Mouse (Mus musculus): ENCODE measurements around the gene Arrb1.

Arrb1 gene

DNA sequence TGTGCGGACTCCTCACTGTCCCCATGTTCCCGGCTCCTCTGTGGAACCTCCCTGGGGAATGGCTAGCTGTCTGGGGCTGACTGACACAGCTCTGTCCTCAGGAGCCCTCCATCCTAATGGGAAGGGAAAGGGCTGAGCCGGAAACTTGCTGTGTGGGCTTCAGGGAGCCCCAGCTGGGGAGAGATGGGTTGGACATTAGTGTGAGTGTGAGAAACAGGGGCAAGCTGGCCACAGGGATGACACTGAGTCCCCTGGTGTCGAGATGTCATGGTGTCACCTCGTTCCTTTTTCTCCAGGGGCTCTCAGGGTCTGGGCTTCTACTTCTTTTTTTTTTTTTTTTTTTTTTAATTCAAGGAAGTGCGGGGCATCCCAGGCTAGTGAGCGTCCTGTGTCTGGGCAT is 47.0 kb downstream of the Arrb1 start:
- DNase-seq = no peak

- DNase-seq = no peak
Observed at GRCm38 (mm10) chr7:99582867-99583266, 47.6 kb downstream of the Arrb1 start.

DNA sequence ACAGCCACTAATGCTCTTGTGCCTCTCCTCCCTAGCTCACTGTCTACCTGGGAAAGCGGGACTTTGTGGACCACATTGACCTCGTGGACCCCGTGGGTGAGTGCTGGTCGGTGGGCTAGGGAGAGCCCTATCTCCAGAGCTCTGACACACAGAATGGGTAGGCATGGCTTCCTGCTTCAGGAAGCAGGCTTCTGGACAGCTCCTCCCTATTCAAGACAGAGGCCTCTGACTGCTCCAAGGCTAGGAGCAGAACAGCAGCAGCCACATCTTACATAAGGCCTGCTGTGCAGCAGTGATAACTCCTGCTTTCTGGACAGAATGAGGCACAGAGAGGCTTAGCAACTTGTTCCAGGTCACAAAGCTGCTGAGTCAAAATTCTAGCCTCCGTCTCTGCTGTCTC is 48.4 kb downstream of the Arrb1 start:
- no peak for DNase-seq

DNA sequence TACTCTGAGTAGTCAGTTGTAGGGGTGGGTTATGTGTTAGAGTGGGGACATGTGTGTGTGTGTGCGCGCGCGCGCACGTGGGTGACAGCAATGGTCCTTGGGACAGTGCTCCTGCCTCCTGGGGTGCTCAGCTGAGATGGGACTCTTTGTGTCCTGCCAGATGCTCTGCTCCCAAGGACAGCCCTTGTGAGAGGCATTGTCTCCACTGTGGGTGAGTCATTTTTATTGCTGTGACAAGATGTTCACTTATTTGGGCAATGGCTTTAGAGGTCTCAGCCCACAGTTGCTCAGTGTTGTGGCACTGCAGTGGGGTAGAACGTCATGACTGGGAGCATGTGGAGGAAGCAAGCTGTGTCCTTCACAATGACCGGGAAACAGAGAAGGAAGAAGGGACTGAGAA is 50.7 kb downstream of the Arrb1 start:
- DNase-seq = no peak

GRCm38 (mm10) chr7:99590064-99590463 is 54.8 kb downstream of the Arrb1 start:
- peak; percentile 88 for DNase-seq

DNA sequence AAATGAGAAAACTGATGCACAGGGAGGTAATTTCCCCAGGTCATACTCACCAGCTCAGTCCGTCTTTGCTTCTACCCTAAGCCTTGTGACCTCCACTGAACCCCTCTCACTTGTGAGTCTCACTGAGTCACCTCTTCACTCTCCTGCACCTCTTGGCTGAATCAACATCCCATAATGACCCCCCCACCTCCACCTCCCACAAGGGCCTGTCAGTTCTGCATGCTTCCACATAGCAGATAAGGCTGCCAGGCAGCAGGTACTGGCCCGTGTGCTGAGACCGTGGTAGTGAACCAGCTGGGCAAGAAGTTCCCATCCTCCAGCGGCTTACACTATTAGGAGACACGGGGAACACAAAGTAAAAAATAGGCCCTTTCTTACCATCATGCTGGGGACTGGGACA is 55.4 kb downstream of the Arrb1 start:
- no peak for DNase-seq

- DNase-seq = no peak
Observed at GRCm38 (mm10) chr7:99592669-99593068, 57.4 kb downstream of the Arrb1 start.

GRCm38 (mm10) chr7:99593868-99594803 is 58.9 kb downstream of the Arrb1 start:
- no peak for DNase-seq

DNA sequence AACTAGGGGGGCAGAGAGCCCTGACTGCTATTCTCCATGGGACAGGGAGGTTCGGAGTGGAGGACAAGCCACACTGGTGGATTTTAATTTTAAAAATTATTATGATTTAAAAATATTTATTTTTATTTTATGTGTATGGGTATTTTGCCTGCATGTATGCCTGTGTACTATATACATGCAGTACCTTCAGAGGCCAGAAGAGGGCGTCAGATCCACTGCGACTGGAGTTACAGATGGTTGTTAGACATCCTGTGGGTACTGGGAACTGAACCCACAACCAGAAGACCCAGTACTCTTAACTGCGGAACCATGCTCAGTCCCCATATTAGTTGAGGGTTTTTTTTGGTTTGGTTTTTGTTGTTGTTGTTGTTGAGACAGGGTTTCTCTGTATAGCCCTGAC is 63.5 kb downstream of the Arrb1 start:
- DNase-seq = no peak

DNA sequence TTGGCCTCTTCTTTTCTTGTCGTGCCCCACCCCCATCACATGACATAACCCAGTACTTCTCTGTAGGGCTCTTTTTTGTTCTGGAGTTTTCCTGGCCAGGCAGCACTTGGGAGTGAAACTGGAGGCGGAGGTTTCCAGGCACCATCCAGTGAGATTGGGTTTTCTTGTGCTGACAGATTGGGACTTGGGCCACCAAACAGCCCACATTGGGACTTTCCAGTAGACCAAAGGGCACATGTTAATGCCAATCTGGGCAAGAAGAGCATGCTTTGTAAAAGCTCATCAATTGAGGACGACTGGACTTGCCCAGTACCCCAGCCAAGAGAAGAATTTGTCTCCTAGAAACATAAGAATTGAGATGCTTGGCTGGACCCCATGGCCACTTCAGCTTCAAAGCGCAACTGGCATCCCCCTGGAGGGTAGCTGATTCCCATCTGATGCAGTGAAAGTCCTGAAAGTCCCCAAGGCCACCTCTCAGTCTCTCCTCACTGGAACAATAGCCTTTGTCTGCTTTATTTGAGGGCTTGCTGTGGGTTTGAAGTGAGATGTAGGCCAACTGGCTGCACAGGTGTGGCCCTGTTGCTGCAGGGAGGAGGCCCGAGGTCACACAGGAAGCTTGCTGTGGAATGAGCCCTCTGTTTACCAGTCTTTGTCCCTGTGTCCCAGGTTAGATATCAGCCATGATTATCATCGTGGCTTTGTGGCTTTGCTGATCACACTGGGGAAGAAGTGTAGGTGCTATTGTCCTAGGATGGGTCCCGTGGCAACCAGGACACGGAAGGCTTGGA is 68.8 kb downstream of the Arrb1 start:
- peak; percentile 56 for DNase-seq

DNA sequence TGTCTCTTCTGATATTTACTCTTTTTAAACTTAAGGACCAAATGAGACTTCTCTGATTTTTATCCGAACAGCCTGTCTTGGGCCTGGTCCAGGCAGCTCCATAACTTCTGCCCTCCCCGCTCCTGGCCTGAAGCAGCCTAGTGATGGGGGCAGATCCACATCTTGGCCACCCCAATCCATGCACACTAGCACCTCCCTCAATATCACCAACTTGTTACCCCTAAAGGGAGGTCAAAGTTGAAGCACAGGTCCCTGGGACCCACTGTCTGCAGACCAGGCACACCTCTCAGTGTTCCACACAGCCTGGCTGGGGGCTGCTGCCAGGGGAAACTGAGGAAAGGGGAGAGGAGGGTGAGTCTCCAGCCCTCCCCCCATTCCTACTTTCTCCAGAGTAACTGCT is 69.8 kb downstream of the Arrb1 start:
- no peak for DNase-seq

GRCm38 (mm10) chr7:99606303-99606702 is 71.0 kb downstream of the Arrb1 start:
- no peak for DNase-seq

GRCm38 (mm10) chr7:99606766-99607165 is 71.5 kb downstream of the Arrb1 start:
- peak; percentile 18 for DNase-seq

- DNase-seq = no peak
Observed at GRCm38 (mm10) chr7:99607632-99608031, 72.4 kb downstream of the Arrb1 start.

- DNase-seq = peak; percentile 38
Observed at GRCm38 (mm10) chr7:99618264-99618663, 83.0 kb downstream of the Arrb1 start.

DNA sequence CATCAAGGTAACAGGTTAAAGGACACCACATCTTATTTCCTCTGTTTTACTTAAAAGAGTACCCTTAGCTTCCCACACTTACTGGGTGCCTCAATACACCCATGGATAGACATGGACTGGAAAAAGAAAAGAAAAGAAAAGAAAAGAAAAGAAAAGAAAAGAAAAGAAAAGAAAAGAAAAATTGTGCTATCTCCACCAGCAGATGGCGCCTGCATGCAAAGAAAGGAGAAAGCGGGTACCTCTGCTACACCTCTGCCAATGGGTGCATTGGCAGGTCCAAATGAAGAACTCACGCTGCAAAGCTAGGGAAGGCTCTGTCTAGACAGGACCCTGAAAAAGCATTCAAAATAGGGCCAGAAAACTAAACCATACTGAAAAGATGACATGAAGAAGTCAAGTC is 83.6 kb downstream of the Arrb1 start:
- DNase-seq = peak; percentile 78

DNA sequence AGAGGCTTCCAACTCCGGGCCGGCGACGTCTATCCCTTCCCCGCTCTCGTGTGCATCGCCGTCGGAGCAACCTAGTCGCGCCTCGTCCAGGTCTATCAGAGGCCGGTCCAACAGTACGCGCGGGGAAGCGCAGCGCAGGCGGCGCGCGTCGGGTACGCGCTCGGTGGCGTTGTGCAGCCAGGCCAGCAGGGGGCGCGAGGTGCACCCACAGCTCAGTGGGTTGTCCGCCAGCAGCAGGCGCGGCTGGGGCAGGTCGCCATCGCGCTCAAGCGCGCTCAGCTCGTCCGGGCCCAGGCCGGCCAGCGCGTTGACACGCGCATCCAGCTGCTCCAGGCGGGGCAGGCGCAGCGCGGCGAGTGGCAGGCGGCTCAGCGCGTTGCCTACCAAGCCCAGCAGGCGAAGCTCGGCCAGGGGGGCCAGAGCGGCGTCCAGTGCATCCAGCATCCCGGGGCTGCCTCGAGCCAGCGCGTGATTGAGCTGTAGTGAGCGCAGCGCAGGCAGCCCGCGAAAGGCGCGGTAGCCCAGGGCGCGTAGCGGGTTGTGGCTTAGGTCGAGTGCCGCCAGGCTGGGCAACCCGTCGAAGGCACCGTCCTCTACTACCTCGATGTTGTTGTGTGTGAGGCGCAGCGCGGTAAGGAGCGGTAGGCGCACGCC is 90.6 kb downstream of the Arrb1 start:
- peak; percentile 95 for DNase-seq

DNA sequence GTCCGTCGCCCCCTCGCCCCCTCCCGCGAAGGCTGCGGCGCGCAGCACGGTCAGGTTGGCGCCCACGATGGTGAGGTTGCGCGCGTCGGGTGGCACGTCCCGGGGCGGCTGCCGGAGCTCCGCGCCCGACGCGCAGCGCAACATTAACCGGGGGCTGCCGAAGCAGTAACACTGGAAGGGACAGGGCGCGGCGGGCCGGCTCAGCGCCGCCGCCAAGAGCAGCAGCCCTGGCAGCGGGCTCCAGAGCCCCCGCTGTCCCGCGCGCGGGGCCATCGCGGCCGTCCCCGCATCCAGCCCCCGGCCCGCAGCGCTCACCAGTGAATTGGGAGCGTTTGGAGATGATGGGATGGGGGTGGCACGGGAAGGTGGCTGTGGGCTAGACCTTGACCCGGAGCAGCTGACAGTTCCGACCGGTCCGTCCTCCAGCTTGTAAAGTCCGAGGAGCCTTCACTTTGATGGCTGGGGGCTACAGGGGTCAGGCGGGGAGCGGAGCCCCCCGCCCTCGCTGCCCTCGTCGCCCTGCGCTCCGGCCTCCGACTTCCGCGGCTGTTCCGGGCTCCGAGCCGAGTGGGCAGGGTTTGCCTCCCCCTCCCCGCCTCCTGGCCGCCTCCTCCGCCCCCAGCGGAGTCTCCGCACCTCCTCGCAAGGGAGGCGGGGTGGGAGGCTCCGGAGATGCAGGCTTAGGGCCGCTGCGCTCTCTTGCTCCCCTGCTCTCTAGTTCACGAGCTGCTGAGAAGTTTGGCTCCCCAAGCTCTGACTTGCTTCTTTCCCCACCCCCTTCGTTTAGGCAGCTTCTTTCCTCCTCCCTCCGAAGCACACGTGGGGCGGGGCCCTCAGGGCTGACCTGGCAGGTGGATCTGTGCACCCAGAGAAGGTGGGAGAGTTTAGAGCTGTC is 91.4 kb downstream of the Arrb1 start, which contains the start of gene Tpbgl:
Tpbgl (minus strand) TSS at position 728 of the 895 bp plus-strand sequence.
- DNase-seq = peak; percentile 68

DNA sequence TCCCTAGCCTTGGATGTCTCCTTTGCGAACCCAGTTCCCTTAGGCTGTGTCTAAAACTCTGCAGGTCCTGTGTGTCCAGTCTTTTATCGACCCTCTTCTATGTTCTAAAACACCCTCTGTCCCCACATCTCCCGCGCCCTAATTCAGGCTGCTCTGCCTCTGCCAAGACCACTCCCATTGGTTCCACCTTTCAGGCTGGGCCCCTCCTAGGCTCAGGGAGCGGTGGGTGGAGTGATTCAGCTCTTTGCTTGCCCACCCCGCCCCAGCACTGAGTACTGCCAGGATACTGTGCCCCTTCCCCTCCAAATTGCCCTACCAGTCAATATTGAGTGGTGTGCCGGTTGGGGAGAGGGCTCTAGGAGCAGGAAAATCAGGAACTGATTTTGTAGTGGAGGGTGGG is 92.1 kb downstream of the Arrb1 start:
- DNase-seq = peak; percentile 22

GRCm38 (mm10) chr7:99632286-99632685 is 97.0 kb downstream of the Arrb1 start:
- DNase-seq = no peak

DNA sequence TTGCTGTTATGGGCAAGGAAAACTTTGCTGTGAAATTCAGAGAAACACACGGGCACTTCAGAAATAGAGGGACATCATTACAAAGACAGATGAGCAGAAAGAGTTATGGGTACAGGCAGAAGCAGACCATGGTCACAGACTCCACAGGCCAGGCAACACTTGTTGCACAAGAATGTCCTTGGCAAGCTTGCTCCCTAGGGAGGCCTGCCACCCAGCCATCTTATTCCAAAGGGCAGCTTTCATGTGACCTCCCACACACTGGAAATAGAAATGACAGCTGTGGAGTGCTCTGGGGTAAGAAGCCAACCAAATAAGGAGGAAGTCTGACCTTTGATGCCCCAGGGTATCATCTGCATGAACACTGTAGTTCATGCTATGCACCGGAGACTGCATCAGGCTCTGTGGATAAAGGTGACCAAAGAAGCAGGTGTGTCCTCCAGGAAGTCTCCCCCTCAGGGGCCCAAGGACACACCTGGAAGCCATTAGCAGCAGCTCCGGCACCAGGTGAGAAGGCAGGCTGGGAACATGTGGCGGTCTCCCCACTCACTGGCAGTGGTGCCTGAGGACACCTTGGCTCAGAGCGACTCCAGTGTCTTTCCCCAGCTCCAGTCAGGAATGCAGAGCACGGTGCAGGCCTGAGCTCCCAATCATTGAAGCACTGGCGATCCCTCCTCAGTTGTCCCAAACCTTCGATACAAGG is 98.8 kb downstream of the Arrb1 start:
- no peak for DNase-seq

DNA sequence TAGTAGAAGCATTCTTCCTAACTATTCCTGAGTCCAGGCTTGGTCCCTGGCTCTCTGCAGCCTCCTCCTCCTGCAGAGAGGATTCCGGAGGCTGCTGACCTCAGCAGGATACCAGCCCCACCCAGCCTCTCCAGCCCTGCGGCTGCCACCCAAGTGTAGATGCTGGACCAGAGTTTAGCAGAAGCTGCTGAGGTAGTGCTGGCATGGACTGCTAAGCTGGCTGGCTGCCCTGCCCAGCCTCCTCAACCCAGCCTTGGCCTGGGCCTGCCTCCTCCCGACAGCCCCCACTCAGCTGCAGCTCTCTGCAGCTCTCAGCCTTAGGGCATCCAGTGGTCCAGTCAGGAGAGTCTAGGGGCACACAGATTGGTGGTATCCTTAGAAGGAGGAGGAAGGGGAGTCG is 106.0 kb downstream of the Arrb1 start:
- DNase-seq = no peak
